Mouse (Mus musculus) activated CD4-positive, CD25-positive, alpha-beta regulatory T cell, adult 4 months (primary cell): Measurements from ENCODE around the gene Zdhhc19. TPM values are rescaled to one million over a fixed set of nuclear protein-coding genes. Genes with fewer than 3 reads are reported as not detected.

ENCODE experiments used
- ATAC-seq: one replicate; pipeline ENCODE4 v1.8.0; 2017
- polyA plus RNA-seq, 2 experiments: library from polyadenylated mRNA; unstranded; fragments of 100-300 nt; shearing (Covaris generic); gene quantifications; one replicate each; pipeline ENCODE4 v1.2.1; 2017

Gene Zdhhc19
- polyA plus RNA-seq, 2 experiments from 2014 or later: not detected

DNA sequence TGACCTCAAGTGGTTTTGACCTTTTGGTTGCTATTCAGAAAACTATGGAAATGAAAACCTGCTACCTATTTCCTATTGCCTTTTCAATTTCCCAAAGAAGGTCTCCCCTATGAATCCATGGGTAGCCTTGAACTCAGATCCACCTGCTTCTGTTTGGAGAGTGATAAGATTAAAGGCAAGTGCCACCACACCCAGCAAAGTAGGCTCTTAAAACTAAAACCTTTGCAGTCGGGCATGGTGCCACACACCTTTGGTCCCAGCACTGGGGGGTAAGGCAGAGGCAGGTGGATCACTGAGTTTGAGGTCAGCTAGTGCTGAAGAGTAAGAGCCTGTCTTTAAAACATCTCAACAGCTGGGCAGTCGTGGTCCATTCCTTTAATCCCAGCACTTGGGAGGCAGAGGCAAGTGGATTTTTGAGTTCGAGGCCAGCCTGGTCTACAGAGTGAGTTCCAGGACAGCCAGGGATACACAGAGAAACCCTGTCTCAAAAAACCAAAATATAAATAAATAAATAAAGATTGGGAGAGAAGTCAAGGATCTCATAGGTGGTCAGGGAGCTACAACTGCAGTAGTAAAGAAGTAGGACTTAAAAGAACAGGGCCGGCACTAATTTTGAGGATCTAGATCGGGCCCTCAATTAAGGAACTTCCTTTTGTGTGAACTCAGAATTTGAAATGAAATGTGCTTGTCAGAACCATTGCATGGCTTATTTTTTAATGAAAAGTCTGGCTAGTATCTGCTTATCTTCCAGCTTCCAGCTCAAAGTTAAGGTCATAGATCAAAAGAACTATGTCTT lies 114.6 kb downstream of the Zdhhc19 start:
- no peak for ATAC-seq

Other genes with a start within 250 kb of the Zdhhc19 start
- 1 to 10 TPM; 3.5 to 4.2 TPM for gene Fbxo45, start 249.1 kb upstream of the Zdhhc19 start, polyA plus RNA-seq
- gene Wdr53, start 249.0 kb upstream of the Zdhhc19 start, polyA plus RNA-seq: 10 to 100 TPM; 12.5 to 16.2 TPM
- gene Smco1, start 224.8 kb upstream of the Zdhhc19 start, polyA plus RNA-seq: not detected
- gene Rnf168, start 218.8 kb upstream of the Zdhhc19 start, polyA plus RNA-seq: 10 to 100 TPM; 10.1 to 12.7 TPM
- gene Ubxn7, start 164.0 kb upstream of the Zdhhc19 start, polyA plus RNA-seq: 10 to 100 TPM; 14.2 to 16.1 TPM
- gene Tm4sf19, start 95.8 kb upstream of the Zdhhc19 start, polyA plus RNA-seq: not detected
- gene Tctex1d2, start 76.6 kb upstream of the Zdhhc19 start, polyA plus RNA-seq: 1 to 10 TPM; 2.5 to 4.4 TPM
- 1 to 10 TPM; 6.0 to 6.9 TPM for gene Pcyt1a, start 65.3 kb upstream of the Zdhhc19 start, polyA plus RNA-seq
- not detected for gene Slc51a, start 8.4 kb upstream of the Zdhhc19 start, polyA plus RNA-seq
- 10 to 100 TPM; 19.2 to 22.1 TPM for gene Tfrc, start 112.7 kb downstream of the Zdhhc19 start, polyA plus RNA-seq
- gene Tnk2, start 147.6 kb downstream of the Zdhhc19 start, polyA plus RNA-seq: 10 to 100 TPM in 1 of 2 experiments, 1 to 10 TPM in 1; 5.6 to 10.3 TPM
- not detected for gene Muc4, start 239.6 kb downstream of the Zdhhc19 start, polyA plus RNA-seq